Mouse (Mus musculus) 3134 (cell line): ENCODE data around the gene Rxfp3.
A peak's percentile ranks its signal among the peaks of the same experiment; 100 is the strongest.

Source experiments
- DNase-seq: peaks from one replicate; pipeline ENCODE4 v3.0.0-alpha.2; 2011; ENCODE audit warnings: low spot score; ENCODE audit not compliant: insufficient read length; ENCODE audit errors: extremely low read depth

Gene Rxfp3

GRCm38 (mm10) chr15:11037711-11038110 is at the start of gene Rxfp3:
TSS of gene Rxfp3 (minus strand) at chr15:11037991.
- no peak for DNase-seq

- no peak for DNase-seq
These were observed 47.2 kb upstream of the Rxfp3 start for GRCm38 (mm10) chr15:11084993-11085365.

- DNase-seq = no peak
These were observed 46.6 kb upstream of the Rxfp3 start for GRCm38 (mm10) chr15:11084241-11084992.

GRCm38 (mm10) chr15:11083678-11084077 is 45.9 kb upstream of the Rxfp3 start:
- DNase-seq = no peak

GRCm38 (mm10) chr15:11082961-11083569 is 45.3 kb upstream of the Rxfp3 start:
- no peak for DNase-seq

- DNase-seq = no peak
These were observed 38.1 kb upstream of the Rxfp3 start for GRCm38 (mm10) chr15:11075726-11076361.

- no peak for DNase-seq
These were observed 30.1 kb upstream of the Rxfp3 start for GRCm38 (mm10) chr15:11067891-11068290.

GRCm38 (mm10) chr15:11066299-11066698 is 28.5 kb upstream of the Rxfp3 start:
- no peak for DNase-seq

- DNase-seq = no peak
These were observed 27.9 kb upstream of the Rxfp3 start for GRCm38 (mm10) chr15:11065528-11066171.

- DNase-seq = peak; percentile 64
These were observed 27.0 kb upstream of the Rxfp3 start, which contains the start of gene Adamts12 for GRCm38 (mm10) chr15:11064558-11065411. TSS of gene Adamts12 (plus strand) at chr15:11064790.

- peak; percentile 5 for DNase-seq
These were observed 26.4 kb upstream of the Rxfp3 start for GRCm38 (mm10) chr15:11064160-11064557.

- no peak for DNase-seq
These were observed 25.1 kb upstream of the Rxfp3 start for GRCm38 (mm10) chr15:11062903-11063302.

GRCm38 (mm10) chr15:11054440-11055080 is 16.8 kb upstream of the Rxfp3 start:
- DNase-seq = no peak

- DNase-seq = no peak
These were observed 16.1 kb upstream of the Rxfp3 start for GRCm38 (mm10) chr15:11053678-11054439.

GRCm38 (mm10) chr15:11042828-11043227 is 5.0 kb upstream of the Rxfp3 start:
- no peak for DNase-seq

GRCm38 (mm10) chr15:11041229-11041628 is 3.4 kb upstream of the Rxfp3 start:
- no peak for DNase-seq

GRCm38 (mm10) chr15:11040067-11040466 is 2.3 kb upstream of the Rxfp3 start:
- no peak for DNase-seq

GRCm38 (mm10) chr15:11038476-11038875 is 685 bp upstream of the Rxfp3 start:
- no peak for DNase-seq

GRCm38 (mm10) chr15:11037376-11037695 is 455 bp downstream of the Rxfp3 start:
- no peak for DNase-seq
